Mouse (Mus musculus): Measurements from ENCODE around the gene Arhgap24.
"Not testable (repeated sequence)": the region's sequence is repeated elsewhere in the genome, so short reads cannot be mapped to it uniquely, and the experiment has no call there.

- TF ChIP-seq GATA1, TAL1 (IDR thresholded peaks at IDR 0.05; ENCODE audit: low read length): not testable (repeated sequence)
Observed at GRCm38 (mm10) chr5:102943864-102944630, 462.9 kb downstream of the Arhgap24 start.

All from erythroblast, embryonic 14.5 days (primary cell).